Mouse (Mus musculus) embryonic facial prominence, embryonic 12.5 days (tissue): ENCODE measurements around the gene Pus7l. TPM values are rescaled to one million over a fixed set of nuclear protein-coding genes. Genes with fewer than 3 reads are reported as not detected.

Experiments
- ATAC-seq: fragments of 200-750 bp; cut with Nextera tagmentation; 2 replicates; pipeline ENCODE4 v1.8.0; 2017; ENCODE audit not compliant: insufficient number of reproducible peaks, insufficient read depth, low FRiP score, low TSS enrichment
- H3K27ac ChIP-seq: fragments of 300-500 bp; sonication (generic); 2 replicates; pipeline ENCODE4 v1.5.1; 2016; ENCODE audit warnings: mild to moderate bottlenecking
- H3K27me3 ChIP-seq: fragments of 300-500 bp; sonication (generic); 2 replicates; pipeline ENCODE4 v1.6.1; 2016; ENCODE audit warnings: mild to moderate bottlenecking, moderate library complexity
- H3K36me3 ChIP-seq: fragments of 300-500 bp; sonication (generic); 2 replicates; pipeline ENCODE4 v1.6.1; 2016; ENCODE audit warnings: mild to moderate bottlenecking
- H3K4me1 ChIP-seq: fragments of 300-500 bp; sonication (generic); 2 replicates; pipeline ENCODE4 v1.6.1; 2016
- H3K4me2 ChIP-seq: fragments of 300-500 bp; sonication (generic); replicated peaks from 2 replicates; pipeline ENCODE4 v1.6.1; 2016; ENCODE audit warnings: mild to moderate bottlenecking, moderate library complexity
- H3K4me3 ChIP-seq: fragments of 300-500 bp; sonication (generic); 2 replicates; pipeline ENCODE4 v1.5.1; 2016; ENCODE audit warnings: mild to moderate bottlenecking
- H3K9ac ChIP-seq: fragments of 300-500 bp; sonication (generic); 2 replicates; pipeline ENCODE4 v1.6.1; 2016; ENCODE audit warnings: mild to moderate bottlenecking, moderate library complexity
- H3K9me3 ChIP-seq: fragments of 300-500 bp; sonication (generic); 2 replicates; pipeline ENCODE4 v1.6.1; 2016; ENCODE audit warnings: mild to moderate bottlenecking, moderate library complexity
- WGBS: fragments of 180-500 bp; shearing (Covaris S2); methylation state at CpG from one replicate; pipeline ENCODE4 v1.1.7; 2016; 5-methylcytosine and 5-hydroxymethylcytosine counted together
- polyA plus RNA-seq: library from polyadenylated mRNA; unstranded; fragments of >200 nt; fragmentation: Nextera tagmentation; extraction: Ambion mirVana; gene quantifications from 2 replicates; pipeline ENCODE4 v1.2.1, GENCODE M21; 2016

The Pus7l gene
- polyA plus RNA-seq, result 12.0 and 12.7 TPM in 2 replicates

- H3K9ac ChIP-seq, result peak within 1 kb of the TSS; percentile 65
- peaks cover 5% of the 10 kb centered on the region; the same call in 1 of the 2 replicates for H3K4me1 ChIP-seq
- ATAC-seq, result peak; percentile 95
- H3K4me2 ChIP-seq, result peak within 1 kb of the TSS; percentile 72
- no peaks in the 10 kb centered on the region for H3K9me3 ChIP-seq
- no peaks in the 10 kb centered on the region for H3K36me3 ChIP-seq
- WGBS, result 0% methylated on average over 45 of the region's 45 CpGs
- peak within 1 kb of the TSS; percentile 73 for H3K4me3 ChIP-seq
- H3K27me3 ChIP-seq, result no peaks in the 10 kb centered on the region
- H3K27ac ChIP-seq, result 0 out of 2 replicates have a peak within 1 kb of the TSS, but pooled peaks have one; percentile 24
Observed at GRCm38 (mm10) chr15:94543409-94544051, at the start of gene Pus7l, which contains the start of gene Irak4. Pus7l (minus strand) TSS chr15:94543547. Irak4 (plus strand) TSS chr15:94543643.

GRCm38 (mm10) chr15:94591356-94591755 is 48.0 kb upstream of the Pus7l start:
- Histone ChIP-seq H3K4me2 (no peak overlapping the region), H3K9me3 (no peaks in the 10 kb centered on the region), H3K9ac (no peak overlapping the region), H3K27ac (no peak overlapping the region), H3K27me3 (no peaks in the 10 kb centered on the region), H3K4me3 (no peak overlapping the region), H3K4me1 (peaks cover 9% of the 10 kb centered on the region), H3K36me3 (no peaks in the 10 kb centered on the region)
- no peak for ATAC-seq
- WGBS, result 80% methylated on average over 4 of the region's 4 CpGs

GRCm38 (mm10) chr15:94590083-94590482 is 46.7 kb upstream of the Pus7l start:
- no peak overlapping the region for H3K27ac ChIP-seq
- H3K4me2 ChIP-seq, result peak overlapping the region; percentile 71
- H3K36me3 ChIP-seq, result peaks cover 6% of the 10 kb centered on the region; the same call in 1 of the 2 replicates
- no peaks in the 10 kb centered on the region for H3K9me3 ChIP-seq
- H3K9ac ChIP-seq, result peak overlapping the region; percentile 85
- H3K4me3 ChIP-seq, result peak overlapping the region; percentile 96
- no peaks in the 10 kb centered on the region for H3K27me3 ChIP-seq
- peaks cover 9% of the 10 kb centered on the region for H3K4me1 ChIP-seq
- no peak for ATAC-seq
- 11% methylated on average over 8 of the region's 8 CpGs for WGBS

DNA sequence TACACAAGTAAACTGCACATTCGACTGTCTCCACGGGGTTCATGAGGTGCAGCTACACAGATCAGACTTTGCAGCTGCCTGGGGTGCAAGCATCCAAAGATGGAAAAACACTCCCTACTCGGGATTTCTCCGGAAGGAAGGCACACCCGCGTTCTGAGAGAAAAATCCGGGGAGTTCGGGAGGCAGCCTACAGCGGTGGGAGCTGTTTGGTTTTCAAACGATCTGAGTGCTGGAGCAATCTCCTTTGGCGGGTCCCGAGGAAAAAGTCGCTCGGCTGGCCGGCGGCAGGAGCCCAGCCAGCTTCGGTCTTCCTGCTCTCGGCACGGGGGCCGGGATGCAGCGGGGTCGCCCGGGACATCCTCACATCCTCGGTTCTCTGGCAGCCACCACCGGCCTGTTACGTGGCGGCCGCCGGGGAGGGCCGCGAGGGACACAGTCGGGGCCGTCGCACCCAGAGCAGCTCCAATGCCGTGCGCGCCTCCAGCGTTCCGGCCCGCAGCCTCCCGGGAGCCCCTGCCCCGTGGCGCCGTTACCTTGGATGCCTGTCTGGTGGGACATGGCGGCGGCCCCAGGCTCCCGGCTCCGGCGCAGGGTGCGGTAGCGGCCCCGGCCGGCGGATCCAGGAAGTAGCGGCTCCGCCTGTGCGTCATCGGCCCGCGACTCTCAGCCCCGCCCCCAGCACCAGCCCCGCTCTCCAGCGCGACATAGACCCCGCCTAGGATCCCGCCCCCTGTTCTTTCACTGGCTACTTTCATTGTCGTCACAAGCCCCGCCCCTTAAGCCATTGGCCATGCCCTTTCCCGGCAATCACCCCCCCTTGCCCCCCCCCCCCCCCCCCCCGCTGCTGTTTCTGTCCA is 46.1 kb upstream of the Pus7l start, which contains the start of gene Twf1:
Gene Twf1 (minus strand): TSS at position 671 of the 857 bp plus-strand sequence.
- no peaks in the 10 kb centered on the region for H3K9me3 ChIP-seq

DNA sequence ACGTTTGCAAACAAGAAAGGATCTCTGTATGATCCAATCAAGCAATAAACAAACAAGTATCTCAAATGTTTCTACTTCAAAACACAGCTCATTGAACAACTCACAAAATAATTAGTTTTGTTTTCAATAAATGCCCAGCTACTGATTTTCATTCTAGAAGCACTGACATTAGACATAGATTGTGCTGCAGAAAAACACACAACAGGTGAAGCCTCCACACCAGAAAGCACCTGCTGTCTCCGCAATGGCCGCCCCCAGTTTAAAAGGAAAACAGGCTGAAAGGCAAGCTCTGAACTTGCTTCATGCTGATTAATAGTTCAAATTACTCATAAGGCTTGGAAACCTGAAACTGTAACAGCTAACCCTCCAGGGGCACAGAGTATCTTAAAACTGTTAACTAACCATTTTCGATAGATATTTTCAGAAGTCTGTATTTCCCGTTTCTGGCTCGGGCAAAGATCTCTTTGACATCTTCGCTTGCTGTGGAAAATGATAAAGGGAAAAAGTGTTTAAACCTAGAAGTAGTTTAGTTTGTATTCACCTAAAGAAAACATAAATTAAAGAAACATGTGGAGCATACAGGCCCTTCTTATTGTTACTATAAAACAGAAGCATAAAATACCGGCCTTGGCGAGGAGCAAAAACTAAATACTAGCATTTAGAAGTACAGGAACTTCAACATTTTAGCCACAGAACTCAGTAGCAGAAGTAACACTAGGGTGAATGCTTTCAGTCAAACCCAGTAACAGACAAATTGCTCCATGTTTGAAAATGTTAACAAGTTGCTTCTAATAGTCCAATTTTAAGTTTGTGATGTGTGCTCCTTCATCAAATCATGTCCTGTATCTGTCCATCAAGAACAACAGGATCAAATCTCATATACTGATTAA is 44.7 kb upstream of the Pus7l start:
- Histone ChIP-seq H3K4me2 (peak overlapping the region; percentile 71), H3K4me1 (peaks cover 9% of the 10 kb centered on the region), H3K9ac (no peak overlapping the region), H3K27me3 (no peaks in the 10 kb centered on the region), H3K36me3 (peaks cover 26% of the 10 kb centered on the region), H3K9me3 (no peaks in the 10 kb centered on the region), H3K27ac (no peak overlapping the region), H3K4me3 (no peak overlapping the region)
- no peak for ATAC-seq
- 81% methylated on average over 9 of the region's 9 CpGs for WGBS

More for the DNA sequence above, 46.1 kb upstream of the Pus7l start, which contains the start of gene Twf1:
- ATAC-seq, result peak; percentile 99
- under 1% methylated on average over 68 of the region's 70 CpGs for WGBS
- H3K4me3 ChIP-seq, result peak within 1 kb of the TSS; percentile 96
- peaks cover 12% of the 10 kb centered on the region for H3K36me3 ChIP-seq
- H3K27ac ChIP-seq, result peak within 1 kb of the TSS; percentile 75
- H3K4me1 ChIP-seq, result peaks cover 9% of the 10 kb centered on the region
- peak within 1 kb of the TSS; percentile 71 for H3K4me2 ChIP-seq
- peak within 1 kb of the TSS; percentile 85 for H3K9ac ChIP-seq
- H3K27me3 ChIP-seq, result no peaks in the 10 kb centered on the region

- no peak overlapping the region for H3K4me2 ChIP-seq
- no peak overlapping the region for H3K27ac ChIP-seq
- 88% methylated on average over 4 of the region's 4 CpGs for WGBS
- peaks cover 57% of the 10 kb centered on the region for H3K36me3 ChIP-seq
- no peaks in the 10 kb centered on the region for H3K27me3 ChIP-seq
- no peaks in the 10 kb centered on the region for H3K9me3 ChIP-seq
- H3K9ac ChIP-seq, result no peak overlapping the region
- no peak overlapping the region for H3K4me3 ChIP-seq
- no peak for ATAC-seq
- H3K4me1 ChIP-seq, result peaks cover 9% of the 10 kb centered on the region
Observed at GRCm38 (mm10) chr15:94584738-94585137, 41.4 kb upstream of the Pus7l start.

GRCm38 (mm10) chr15:94583153-94583552 is 39.8 kb upstream of the Pus7l start:
- Histone ChIP-seq H3K36me3 (peaks cover 64% of the 10 kb centered on the region), H3K4me1 (peaks cover 4% of the 10 kb centered on the region), H3K9me3 (no peaks in the 10 kb centered on the region), H3K4me2 (no peak overlapping the region), H3K4me3 (no peak overlapping the region), H3K9ac (no peak overlapping the region), H3K27me3 (no peaks in the 10 kb centered on the region), H3K27ac (no peak overlapping the region)
- WGBS, result 82% methylated on average over 10 of the region's 10 CpGs
- no peak for ATAC-seq

GRCm38 (mm10) chr15:94582000-94582593 is 38.8 kb upstream of the Pus7l start:
- Histone ChIP-seq H3K4me3 (no peak overlapping the region), H3K27me3 (no peaks in the 10 kb centered on the region), H3K9me3 (no peaks in the 10 kb centered on the region), H3K9ac (no peak overlapping the region), H3K4me2 (no peak overlapping the region), H3K36me3 (peaks cover 67% of the 10 kb centered on the region), H3K27ac (no peak overlapping the region), H3K4me1 (no peaks in the 10 kb centered on the region)
- no peak for ATAC-seq
- 63% methylated on average over 7 of the region's 7 CpGs for WGBS

GRCm38 (mm10) chr15:94574566-94575268 is 31.4 kb upstream of the Pus7l start:
- ATAC-seq, result no peak
- Histone ChIP-seq H3K4me3 (no peak overlapping the region), H3K4me2 (no peak overlapping the region), H3K36me3 (peaks cover 10% of the 10 kb centered on the region), H3K4me1 (no peaks in the 10 kb centered on the region), H3K27ac (no peak overlapping the region), H3K9me3 (no peaks in the 10 kb centered on the region), H3K27me3 (no peaks in the 10 kb centered on the region), H3K9ac (no peak overlapping the region)
- WGBS, result 69% methylated on average over 4 of the region's 4 CpGs

DNA sequence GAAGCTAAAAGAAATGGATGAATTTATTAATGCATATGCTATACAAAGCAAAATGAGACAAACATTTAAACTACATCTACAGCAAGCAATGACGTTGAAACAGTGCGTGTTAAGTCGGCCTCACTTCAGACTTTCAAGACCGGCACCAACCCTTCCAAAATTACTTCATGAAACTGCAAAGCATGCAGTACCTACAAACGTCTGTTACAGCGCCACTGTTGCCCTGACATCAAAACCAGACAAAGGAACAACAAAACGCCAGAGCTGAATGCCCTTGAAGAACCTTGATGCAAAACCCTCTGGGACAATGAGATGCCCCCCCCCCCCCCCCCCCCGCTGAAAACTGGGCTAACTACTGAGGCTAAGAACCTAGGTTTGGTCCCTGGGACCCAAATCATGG is 29.4 kb upstream of the Pus7l start:
- Histone ChIP-seq H3K36me3 (no peaks in the 10 kb centered on the region), H3K9ac (no peak overlapping the region), H3K27ac (no peak overlapping the region), H3K4me3 (no peak overlapping the region), H3K4me2 (no peak overlapping the region), H3K9me3 (no peaks in the 10 kb centered on the region), H3K4me1 (no peaks in the 10 kb centered on the region), H3K27me3 (no peaks in the 10 kb centered on the region)
- ATAC-seq, result no peak
- 70% methylated on average over 8 of the region's 8 CpGs for WGBS
